Mouse (Mus musculus): ENCODE data around the gene D930048N14Rik.

GRCm38 (mm10) chr11:51649111-51649888, 1.5 kb upstream of the D930048N14Rik start:
- TF ChIP-seq POLR2A (IDR thresholded peaks at IDR 0.05; ENCODE audit: low read depth, low read length) (no peak), EP300 (IDR thresholded peaks at IDR 0.05; ENCODE audit: low read length) (no peak), MYC (IDR thresholded peaks at IDR 0.05; ENCODE audit: low read depth, low read length) (no peak), CTCF (conservative IDR thresholded peaks at IDR 0.05 in 1 of 2, IDR thresholded peaks at IDR 0.05 in 1 of 2; ENCODE audit: low read depth in 2 of 2, low read length in 2 of 2) (no peak), ELF1 (IDR thresholded peaks at IDR 0.05; ENCODE audit: low read depth, low read length) (no peak), ZNF384 (IDR thresholded peaks at IDR 0.05; ENCODE audit: low read depth, low read length) (no peak), NRF1 (IDR thresholded peaks at IDR 0.05; ENCODE audit: low read depth, low read length) (no peak), MAZ (IDR thresholded peaks at IDR 0.05; ENCODE audit: low read depth, low read length) (no peak), SIN3A (IDR thresholded peaks at IDR 0.05; ENCODE audit: low read length) (no peak), SMC3 (IDR thresholded peaks at IDR 0.05; ENCODE audit: low read depth, low read length) (no peak), MAX (IDR thresholded peaks at IDR 0.05; ENCODE audit: low read length) (peak; percentile 30; the same call in 1 of the 2 replicates)
